Mouse (Mus musculus) spleen, postnatal 10 days (tissue): ENCODE data around the gene Gm8369.
"Not testable (repeated sequence)": the region's sequence is repeated elsewhere in the genome, so short reads cannot be mapped to it uniquely, and the experiment has no call there.

Experiments
- DNase-seq, 2 experiments: peaks; one replicate each; pipeline ENCODE4 v3.0.0; 2021 to 2022; ENCODE audit warnings: low spot score in 2 of 2

Gene Gm8369

DNA sequence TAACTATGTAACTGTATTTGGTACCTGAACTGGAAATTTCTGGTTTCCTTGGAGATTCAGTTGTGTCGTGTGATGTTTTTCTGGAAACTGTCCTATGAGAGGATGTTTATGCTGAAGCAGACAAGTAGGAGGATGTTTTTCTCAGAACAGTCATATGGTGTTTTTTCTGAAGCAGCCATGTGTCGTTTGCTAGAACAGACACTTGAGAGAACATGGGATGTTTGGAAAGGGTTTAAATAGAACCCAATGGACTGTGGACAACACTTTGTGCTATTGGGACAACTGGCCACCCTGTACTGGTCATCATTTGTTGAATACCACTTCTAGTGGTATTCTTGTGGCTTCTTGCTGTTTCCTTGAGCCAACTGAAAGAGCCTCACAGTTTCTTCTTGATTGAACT, at the start of gene Gm8369:
Gene Gm8369 (plus strand): TSS at position 193 of the 400 bp plus-strand sequence.
- DNase-seq, result no peak

DNA sequence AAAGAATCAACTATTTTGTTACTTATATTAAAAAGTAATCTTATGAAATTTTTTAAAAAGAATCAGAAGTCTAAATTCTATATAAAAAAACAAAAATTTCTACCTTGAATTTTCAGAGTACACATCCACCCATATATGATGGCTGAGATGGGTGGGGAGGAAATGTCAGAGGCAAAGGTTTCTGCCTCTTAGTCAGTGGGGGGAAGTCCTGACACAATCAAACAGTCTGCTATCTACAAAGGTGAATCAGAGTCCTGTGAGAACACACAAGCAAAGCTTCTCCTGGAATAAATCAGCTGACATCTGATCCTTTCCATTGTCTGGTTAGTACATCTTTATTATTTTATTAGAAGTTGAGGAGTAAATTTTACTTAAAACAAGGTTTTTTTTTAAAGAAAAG, 42.4 kb upstream of the Gm8369 start, which contains the start of gene Ms4a4b:
Gene Ms4a4b (plus strand): TSS at position 216 of the 400 bp plus-strand sequence.
- DNase-seq, result no peak

DNA sequence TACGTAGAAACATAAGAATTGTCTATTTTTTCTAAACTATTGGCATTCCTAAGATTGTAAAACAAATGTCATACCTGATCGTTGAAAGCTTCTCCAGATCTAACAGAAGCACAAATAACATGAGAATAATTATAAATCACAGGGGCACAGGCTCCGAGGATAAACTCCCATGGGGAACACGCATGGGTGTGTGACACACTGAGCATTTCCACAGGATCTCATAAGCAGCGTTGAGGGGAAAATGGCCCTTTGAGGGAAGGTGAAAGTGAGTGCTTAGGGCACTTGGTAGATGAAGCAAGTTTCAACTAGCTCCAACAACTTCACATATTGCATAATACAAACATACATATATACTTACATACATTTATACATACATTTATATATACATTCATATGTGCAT, 41.8 kb upstream of the Gm8369 start:
- DNase-seq, result no peak

DNA sequence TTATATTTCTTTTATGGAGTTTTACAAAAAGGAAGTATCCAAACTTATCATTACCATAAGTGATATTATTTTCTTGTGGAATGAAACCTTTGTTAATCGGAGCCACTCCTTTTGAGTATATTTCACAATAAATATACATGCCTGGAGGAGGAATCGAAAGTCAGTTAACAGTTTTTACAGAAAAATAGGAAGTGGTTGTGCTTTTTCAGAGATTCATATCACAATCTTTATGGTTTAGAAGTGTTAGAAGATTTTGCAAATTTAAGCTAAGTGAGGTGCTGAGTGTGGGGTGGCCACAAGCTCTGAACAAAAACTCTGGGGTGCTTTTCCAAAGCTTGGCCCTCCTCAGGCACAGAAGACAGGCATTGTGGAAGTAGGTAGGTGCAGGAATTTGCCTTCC, 38.5 kb upstream of the Gm8369 start:
- DNase-seq, result no peak

DNA sequence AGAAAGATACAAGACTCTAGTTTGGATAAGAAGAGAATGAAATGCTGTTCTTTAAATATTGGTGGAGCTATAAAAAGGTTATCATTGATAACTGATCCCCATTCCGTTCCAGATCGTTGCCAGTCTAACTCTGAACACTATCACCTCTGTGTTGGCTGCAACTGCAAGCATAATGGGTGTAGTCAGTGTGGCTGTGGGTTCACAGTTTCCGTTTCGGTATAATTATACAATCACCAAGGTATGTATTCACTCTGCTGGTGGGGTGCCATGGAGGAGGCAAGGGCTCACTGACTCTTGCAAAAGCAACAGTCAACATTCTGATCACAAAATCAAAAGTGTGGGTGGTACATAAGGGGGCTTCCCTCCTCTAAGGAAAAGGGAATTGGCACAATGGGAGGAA, 26.7 kb upstream of the Gm8369 start:
- not testable (repeated sequence) for DNase-seq

DNA sequence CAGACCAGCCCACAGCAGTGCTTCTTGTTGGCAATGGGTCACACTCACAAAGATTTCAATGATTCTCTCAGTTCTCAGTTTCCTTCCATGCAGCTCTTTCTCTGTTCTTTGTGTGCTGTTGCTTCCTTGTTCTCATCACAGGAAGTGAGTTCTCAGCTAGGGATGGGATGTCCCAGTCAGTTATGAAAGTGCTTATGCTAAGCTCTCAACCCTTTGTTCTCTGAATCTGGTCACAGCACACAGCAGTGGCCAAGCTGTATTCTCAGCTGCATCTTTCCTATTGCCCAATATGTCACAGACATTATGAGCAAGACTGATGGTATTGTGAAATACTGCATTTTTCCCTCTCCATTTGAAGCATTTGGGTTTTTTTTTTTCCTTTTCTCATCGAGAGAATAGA, 20.9 kb upstream of the Gm8369 start:
- DNase-seq, result not testable (repeated sequence)

DNA sequence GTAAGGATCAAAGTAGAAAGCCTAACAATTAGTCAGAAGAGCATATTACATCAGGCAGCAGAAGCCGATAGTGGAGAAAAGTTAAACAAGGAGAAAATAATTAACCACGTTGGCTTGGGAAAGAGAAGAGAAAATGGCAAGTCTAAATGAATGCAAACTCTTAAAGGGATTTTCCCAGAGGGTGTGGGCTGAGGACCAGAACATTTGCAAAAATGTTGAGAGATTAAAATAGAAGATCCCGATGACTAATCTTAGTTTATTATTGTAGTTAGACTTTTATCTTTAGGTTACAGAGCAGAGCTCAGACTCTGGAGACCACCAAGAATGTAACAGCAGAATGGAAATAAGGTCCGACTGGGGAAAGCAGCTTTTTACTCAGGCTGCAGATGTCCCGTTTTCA, 19.3 kb upstream of the Gm8369 start:
- DNase-seq, result no peak

DNA sequence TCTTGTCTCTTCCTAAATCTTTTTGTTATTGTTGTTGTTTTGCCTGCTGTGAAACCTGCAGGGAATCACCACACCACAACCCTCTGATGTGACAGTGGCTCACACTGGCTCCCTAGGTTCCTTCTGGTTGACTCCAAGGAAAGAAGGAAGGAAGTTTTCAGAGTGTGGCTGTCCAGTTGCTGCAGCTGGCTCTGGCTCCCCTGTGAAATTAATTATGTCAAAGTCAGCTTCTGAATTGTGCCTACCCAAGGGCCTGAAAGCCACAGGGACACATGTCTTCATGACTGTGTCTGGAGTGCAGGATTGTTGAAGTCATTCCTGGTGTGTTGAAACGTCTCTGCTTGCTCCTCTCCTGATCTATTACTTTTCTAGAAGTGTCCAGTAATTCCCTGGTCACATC, 17.4 kb upstream of the Gm8369 start:
- not testable (repeated sequence) for DNase-seq

DNA sequence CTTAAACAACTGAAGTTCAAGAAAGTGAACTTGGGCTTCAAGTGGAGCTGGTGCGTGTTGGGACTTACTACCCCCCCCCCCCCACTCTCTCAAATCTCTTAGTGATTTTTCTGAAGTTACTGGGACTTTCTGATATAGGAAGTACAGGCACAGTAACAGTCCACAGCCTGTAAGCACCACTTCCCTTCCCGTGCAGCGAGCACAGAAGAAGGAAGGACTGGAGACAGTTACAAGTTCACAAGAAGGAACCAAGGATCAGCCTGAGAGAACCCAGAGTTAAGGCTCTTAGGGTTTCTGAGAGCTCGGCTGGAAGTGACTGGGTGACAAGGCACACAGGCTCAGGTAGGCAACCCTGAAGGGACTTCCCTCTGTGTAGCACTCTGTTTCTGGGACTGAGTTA, 16.5 kb upstream of the Gm8369 start, which contains the start of gene Ms4a6c:
Gene Ms4a6c (plus strand): TSS at position 152 of the 400 bp plus-strand sequence.
- not testable (repeated sequence) for DNase-seq

DNA sequence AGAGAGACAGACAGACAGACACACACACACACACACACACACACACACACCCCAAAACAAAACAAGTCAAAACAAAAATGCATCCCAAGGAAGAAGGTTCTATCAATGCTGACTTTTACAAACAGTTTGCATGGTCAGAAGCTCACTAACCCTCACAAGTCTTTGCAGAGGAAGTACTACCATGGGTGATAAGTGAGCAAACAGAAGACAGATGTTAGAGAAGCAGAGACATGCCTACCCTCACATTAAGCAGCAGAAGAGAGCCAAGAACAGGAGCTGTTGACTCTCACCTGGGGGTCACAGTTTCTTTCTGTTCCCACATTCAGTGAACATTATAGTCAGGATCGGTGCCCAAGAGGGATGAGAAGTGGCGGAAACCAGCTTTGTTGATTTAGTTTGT, 6.0 kb upstream of the Gm8369 start:
- DNase-seq, result no peak

DNA sequence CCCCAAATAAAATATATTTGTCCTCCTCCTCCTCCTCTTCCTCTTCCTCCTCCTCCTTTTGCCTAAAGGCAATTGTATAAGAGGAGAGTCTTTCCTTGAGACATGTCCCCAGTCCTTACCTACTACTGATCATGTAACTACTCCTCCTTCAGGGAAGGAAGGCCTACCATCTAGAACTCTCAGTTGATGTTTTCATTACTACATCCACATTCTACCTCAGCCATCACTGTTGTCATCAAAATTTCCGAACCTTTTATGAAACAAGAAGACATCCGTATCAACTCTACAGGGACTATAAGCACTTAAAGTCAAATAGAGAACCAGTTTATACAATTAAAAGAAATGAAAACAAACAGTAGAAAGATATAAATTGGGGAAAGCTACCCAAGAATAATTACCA, 3.1 kb upstream of the Gm8369 start:
- DNase-seq, result no peak

DNA sequence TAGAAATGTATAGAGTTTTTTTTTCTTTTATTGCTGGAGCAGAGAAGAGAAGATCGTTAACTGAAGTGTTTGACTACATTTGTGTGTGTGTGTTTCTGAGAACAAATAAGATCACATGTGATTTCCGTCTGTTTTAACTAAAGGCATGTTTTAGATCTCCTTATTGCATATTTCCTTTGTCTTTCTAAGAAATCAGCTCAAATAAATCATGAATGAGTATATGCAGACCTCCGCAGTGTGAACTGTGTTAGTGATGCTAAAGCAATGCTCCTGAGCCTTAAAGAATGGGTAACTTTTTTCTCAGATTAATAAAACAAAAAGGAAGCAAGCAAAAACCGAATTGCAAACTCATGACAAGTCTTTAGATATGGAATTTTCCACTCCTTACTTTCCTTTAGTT, 1.8 kb upstream of the Gm8369 start:
- DNase-seq, result no peak

DNA sequence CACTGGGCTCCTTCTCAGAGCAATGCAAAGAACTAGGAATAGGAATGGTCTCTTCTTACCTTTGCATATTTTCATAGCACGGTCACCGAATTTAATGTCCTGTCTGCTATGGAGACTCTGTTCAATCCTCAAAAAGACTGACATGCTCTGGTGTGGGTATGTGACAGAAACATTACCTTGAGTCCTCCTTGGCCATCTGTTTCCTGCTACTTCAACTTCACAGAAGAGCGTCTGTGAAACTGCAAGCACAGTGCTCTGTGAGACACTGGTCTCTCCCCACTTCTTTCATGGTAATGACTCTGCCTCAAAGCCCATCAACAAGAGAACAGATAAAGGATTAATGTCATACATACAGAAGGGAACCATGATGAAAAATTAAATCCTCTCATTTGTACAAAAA, 1.4 kb upstream of the Gm8369 start:
- no peak for DNase-seq

DNA sequence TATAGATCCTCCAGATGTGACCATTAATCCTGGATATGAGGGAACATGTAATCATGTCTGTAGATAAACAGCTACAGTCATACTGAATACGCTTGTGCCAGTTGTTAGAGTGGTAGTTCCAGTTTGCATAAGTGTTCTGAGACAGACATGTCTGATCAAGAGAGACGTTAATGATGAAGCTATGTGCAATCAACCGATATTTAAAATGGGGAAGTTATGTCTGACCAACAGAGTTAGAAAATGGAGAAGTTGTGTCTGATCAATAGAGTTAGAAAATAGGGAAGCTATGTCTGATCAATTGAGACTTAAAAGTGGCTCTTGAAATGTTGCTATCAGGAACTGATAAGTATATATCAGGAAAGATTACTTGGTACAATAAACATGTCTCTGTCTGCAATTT, 472 bp upstream of the Gm8369 start:
- no peak for DNase-seq

DNA sequence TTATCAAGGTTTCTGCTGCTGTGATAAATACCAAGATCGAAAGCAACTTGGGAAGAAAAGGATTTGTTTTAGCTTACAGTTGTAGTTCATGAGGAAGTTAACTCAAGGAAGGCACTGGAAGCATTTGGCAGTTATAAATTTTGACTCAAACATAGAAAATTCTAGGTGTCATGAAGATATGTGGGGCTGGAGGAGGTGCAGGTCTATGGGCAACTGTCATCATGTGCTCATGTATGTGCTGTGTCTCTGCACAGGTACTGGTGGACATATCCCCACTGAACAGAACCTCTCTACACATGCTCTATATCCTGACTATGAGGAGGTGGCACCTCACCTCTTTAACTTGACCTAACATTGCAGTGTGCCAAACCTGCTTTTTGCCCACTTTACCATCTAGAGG, 861 bp downstream of the Gm8369 start:
- DNase-seq, result no peak

DNA sequence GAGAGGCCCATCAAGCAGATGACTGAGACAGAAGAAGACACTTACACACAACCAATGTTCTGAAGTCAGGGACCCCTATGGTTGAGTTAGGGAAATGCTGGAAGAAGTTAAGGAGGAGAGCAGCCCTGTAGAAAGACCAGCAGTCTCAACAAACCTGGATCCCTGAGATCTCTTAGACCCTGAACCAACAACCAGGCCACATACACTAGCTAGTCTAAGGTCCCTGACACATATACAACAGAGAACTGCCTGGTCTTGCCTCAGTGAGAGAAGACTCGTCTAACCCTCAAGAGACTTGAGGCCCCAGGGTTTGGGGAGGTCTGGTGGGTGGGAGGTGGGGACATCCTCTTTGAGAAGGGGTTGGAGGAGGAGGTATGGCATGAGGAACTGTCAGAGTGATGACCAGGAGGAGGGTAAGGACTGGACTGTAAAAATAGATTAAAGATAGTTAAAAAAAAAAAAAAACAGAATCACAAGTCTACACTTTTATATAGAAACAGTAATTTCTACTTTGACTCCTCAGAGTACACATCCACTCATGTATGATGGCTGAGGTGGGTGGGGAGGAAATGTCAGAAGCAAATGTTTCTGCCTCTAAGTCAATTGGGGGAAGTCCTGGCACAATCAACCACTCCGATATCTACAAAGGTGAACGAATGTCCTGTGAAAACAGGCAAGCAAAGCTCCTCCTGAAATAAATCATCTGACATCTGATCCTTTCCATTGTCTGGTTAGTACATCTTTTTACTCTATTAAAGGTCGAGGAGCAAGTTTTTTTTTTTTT, 5.9 kb downstream of the Gm8369 start:
- DNase-seq, result peak in 1 of 2 experiments; percentile 39

DNA sequence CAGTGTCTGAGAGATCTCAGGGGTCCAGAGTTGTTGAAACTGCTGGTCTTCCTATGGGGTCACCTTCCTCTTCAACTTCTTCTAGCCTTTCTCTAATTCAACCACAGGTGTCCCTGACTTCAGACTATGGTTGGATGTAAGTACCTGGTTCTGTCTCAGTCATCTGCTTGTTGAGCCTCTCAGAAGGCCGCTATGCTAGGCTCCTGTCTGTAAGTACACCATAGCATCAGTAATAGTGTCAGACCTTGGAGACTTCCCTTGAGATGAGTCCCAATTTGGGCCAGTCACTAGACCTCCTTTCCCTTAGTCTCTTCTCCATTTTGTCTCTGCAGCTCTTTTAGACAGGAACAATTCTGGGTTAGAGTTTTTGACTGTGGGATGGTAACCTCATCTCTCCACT, 6.9 kb downstream of the Gm8369 start:
- DNase-seq, result no peak

DNA sequence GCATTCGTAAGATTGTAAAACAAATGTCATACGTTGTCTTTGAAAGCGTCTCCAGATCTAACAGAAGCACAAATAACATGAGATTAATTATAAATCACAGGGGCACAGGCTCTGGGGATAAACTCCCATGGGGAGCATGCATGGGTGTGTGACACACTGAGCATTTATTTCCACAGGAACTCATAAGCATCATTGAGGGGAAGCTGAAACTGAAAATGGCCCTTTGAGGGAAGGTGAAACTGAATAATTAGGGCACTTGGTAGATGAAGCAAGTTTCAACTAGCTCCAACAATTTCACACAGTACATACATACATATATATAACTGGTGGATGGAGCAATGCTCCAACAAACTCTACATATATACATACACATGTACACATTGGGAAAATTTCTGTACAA, 8.8 kb downstream of the Gm8369 start:
- DNase-seq, result no peak

DNA sequence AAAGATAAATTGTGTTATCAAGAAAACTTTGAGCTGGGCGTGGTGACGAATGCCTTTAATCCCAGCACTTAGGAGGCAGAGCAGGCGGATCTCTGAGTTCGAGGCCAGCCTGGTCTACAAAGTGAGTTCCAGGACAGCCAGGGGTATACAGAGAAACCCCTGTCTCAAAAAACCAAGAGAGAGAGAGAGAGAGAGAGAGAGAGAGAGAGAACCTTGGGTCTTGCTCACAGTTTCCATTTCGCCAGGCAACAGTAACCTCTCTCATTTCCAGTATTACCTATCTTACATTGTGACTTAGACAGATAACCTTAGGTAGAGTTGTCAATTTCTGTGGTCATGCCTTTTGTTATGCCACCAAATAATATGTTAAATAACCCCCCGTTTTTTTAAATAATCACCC, 10.6 kb downstream of the Gm8369 start:
- no peak for DNase-seq

DNA sequence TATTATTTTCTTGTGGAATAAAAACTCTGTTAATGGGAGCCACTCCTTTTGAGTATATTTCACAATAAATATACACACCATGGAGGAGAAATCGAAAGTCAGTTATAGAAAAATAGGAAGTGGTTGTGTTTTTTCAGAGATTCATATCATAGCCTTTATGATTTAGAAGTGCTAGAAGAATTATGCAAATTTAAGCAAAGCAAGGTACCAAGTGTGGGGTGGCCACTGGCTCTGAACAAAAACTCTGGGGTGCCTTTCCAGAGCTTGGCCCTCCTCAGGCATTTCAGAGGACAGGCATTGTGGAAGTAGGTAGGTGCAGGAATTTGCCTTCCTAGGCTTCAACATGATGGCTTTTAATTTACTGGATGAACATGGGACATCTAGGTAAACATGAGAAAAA, 11.6 kb downstream of the Gm8369 start:
- DNase-seq, result not testable (repeated sequence)

DNA sequence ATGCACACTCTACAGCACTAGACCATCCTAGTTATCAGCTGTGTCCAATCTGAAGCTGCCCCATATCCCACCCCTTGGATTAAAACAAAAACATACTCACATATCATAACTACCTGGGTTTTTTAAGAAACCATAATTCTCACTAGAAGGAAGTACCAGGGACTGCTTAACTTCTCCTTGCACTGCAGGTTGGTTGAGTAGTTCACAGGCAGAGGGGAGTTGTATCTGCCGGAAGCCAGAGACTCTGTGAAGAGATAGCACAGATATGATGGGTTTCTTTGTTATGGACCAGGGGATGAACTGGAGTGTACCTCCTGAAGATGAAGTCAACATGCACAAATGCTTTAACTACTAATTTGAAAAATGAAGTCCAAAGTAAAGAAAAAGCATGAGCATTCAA, 15.1 kb downstream of the Gm8369 start:
- no peak for DNase-seq

DNA sequence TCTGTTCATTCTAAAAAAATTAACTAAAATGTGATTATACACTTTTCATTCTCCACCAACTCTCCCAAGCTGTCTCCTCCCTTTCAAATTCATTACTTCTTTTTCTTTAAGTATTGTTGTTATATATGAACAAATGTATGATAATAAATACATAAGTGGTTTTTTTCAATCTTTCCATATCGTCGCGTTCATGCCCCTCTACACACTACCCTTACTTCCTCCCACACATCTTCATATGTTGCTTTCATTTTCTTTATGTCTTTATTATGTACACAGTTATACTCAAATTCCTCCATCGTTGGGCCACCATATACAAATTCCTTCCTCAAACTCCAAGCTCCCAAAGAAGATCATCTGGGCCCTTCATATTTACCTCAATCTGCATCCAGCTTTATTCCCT, 15.6 kb downstream of the Gm8369 start:
- DNase-seq, result no peak

DNA sequence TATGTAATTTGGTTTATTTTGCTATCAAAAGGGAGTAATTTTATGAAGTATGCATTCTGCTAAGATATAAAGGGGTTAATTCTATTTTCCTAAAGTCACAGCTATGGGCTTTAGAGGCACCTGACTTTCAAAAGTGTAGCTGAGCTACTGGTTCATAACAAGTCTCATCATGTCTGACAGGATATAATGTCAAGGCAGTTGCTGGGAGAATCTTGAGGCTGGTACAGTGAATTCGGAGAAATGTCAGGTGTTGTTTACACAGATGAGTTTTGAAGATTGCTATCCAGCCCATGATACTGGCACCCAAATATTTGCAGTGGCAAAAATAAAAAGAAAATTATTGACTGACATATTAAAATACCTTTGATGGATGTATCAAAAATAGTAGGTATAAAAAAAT, 19.1 kb downstream of the Gm8369 start:
- no peak for DNase-seq

DNA sequence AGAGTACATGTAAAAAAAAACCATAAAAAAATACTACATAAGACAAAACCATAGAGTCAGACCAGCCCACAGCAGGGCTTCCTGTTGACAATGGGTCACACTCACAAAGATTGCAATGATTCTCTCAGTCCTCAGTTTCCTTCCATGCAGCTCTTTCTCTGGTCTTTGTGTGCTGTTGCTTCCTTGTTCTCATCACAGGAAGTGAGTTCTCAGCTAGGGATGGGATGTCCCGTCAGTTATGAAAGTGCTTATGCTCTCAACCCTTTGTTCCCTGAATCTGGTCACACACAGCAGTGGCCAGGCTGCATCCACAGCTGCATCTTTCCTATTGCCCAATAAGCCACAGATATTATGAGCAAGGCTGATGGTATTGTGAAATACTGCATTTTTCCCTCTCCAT, 27.7 kb downstream of the Gm8369 start:
- DNase-seq, result no peak
